Mouse (Mus musculus): ENCODE data around the gene Laptm4a.

DNA sequence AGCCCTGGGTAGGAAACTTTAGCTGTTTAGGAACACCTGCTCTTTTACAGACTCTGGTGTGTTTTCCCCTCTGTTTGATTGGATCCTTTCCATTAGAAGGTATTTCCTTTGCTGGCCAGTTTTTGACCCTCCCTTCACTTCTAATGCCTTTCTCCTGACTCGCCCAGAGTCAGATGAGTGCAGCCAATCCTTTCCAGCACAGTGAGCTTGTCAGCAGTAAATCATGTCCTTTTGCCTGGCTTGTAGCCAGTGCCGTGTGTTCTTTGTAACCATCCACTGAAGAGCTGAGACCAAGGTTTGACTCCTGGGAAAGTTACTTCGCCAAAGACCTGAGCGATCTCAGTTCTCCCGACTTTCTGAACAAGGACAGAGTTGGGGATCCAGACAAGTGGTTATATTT, 13.9 kb downstream of the Laptm4a start:
- no peak for TF ChIP-seq CTCF (IDR thresholded peaks at IDR 0.05; ENCODE audit: low read depth)
- no peak for TF ChIP-seq EP300 (IDR thresholded peaks at IDR 0.05; ENCODE audit: low read depth)

All from liver, embryonic 14.5 days (tissue).